Mouse (Mus musculus): Measurements from ENCODE around the gene Wdr86. TPM values are rescaled to one million over a fixed set of nuclear protein-coding genes. Genes with fewer than 3 reads are reported as not detected.

The Wdr86 gene
- polyA plus RNA-seq, 1 experiment from 2014 or later, result 6.8 TPM

DNA sequence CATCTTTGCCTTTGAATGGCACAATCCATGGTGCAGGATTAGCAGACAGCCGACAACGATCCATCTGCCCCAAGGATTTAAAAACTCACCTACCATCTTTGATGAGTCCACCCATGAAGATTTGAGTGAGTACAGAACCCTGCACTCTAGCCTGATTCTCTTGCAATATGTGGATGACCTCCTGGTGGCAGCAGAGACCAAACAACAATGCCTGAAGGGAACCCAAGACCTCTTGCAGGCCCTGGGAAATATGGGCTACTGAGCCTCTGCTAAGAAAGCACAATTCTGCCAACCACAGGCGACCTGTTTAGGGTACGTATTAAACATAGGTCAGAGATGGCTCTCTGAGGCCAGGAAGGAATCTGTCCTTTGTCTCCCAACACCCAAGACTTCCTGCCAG, 56.3 kb downstream of the Wdr86 start:
- ATAC-seq, result peak; percentile 68
- no peak overlapping the region for H3K27ac ChIP-seq (ENCODE audit: low read length)
- no peak overlapping the region for H3K4me3 ChIP-seq (ENCODE audit: low read length)
- WGBS, result 26% methylated on average over 4 of the region's 4 CpGs
- H3K36me3 ChIP-seq (ENCODE audit: control insufficient read depth, insufficient read depth, low read length), result no peaks in the 10 kb centered on the region
- no peak overlapping the region for H3K4me2 ChIP-seq (ENCODE audit: low read depth, low read length)
- H3K9ac ChIP-seq (ENCODE audit: low read depth, low read length), result no peak overlapping the region
- no peaks in the 10 kb centered on the region for H3K4me1 ChIP-seq (ENCODE audit: control insufficient read depth, insufficient read depth, low read length)
- no peaks in the 10 kb centered on the region for H3K27me3 ChIP-seq (replicated peaks; ENCODE audit: control insufficient read depth, insufficient read depth, low read length)
- H3K9me3 ChIP-seq (ENCODE audit: control insufficient read depth, low read length), result no peaks in the 10 kb centered on the region

Other genes with a start within 250 kb of the Wdr86 start
- 0.04 TPM in 1 of 2 replicates, not detected in the other for gene Gbx1, start 203.5 kb downstream of the Wdr86 start, polyA plus RNA-seq (2015; fragmentation: Nextera tagmentation; extraction: Ambion mirVana)
- gene Asb10, start 189.7 kb downstream of the Wdr86 start, polyA plus RNA-seq (2015; fragmentation: Nextera tagmentation; extraction: Ambion mirVana), result 0.16 and 0.29 TPM in 2 replicates
- gene 4931409K22Rik, start 173.9 kb downstream of the Wdr86 start, polyA plus RNA-seq (2015; fragmentation: Nextera tagmentation; extraction: Ambion mirVana), result not detected in 2 replicates
- gene Abcf2, start 153.3 kb downstream of the Wdr86 start, polyA plus RNA-seq (2015; fragmentation: Nextera tagmentation; extraction: Ambion mirVana), result 75.0 and 82.7 TPM in 2 replicates
- 16.3 and 18.0 TPM in 2 replicates for gene Chpf2, start 144.0 kb downstream of the Wdr86 start, polyA plus RNA-seq (2015; fragmentation: Nextera tagmentation; extraction: Ambion mirVana)
- 9.5 and 10.0 TPM in 2 replicates for gene Smarcd3, start 106.3 kb downstream of the Wdr86 start, polyA plus RNA-seq (2015; fragmentation: Nextera tagmentation; extraction: Ambion mirVana)
- gene Nub1, start 45.2 kb downstream of the Wdr86 start, polyA plus RNA-seq (2015; fragmentation: Nextera tagmentation; extraction: Ambion mirVana), result 26.7 and 28.1 TPM in 2 replicates
- gene Crygn, start 27.3 kb upstream of the Wdr86 start, polyA plus RNA-seq (2015; fragmentation: Nextera tagmentation; extraction: Ambion mirVana), result 1.0 and 1.4 TPM in 2 replicates
- 188 and 199 TPM in 2 replicates for gene Rheb, start 111.9 kb upstream of the Wdr86 start, polyA plus RNA-seq (2015; fragmentation: Nextera tagmentation; extraction: Ambion mirVana)